Mouse (Mus musculus): ENCODE measurements around the gene Wnt3a.

DNA sequence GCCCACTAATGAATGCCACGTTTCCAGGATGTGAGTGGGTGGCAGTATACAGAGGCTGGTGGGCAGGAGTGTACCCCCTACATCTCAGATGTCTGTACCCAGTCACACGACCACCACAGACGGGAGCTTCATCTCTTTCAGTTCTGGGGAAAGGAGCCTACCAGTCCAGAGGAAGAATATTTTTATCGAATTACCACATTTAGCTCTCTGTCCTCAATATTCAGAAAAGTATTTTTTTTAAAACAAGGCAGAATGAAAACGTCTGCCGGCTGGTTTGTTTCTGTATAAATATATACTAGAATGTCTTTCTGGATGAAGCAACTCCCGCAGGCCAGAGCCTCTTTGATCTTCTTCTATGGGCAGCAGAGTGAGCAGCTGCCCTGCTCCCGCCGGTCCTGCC lies 42.4 kb upstream of the Wnt3a start:
- TF ChIP-seq CTCF (IDR thresholded peaks at IDR 0.05; ENCODE audit: control insufficient read depth, insufficient read depth, insufficient read length) (no peak), USF1 (IDR thresholded peaks at IDR 0.05; ENCODE audit: low read depth) (no peak), FOSL1 (IDR thresholded peaks at IDR 0.05; ENCODE audit: insufficient read depth, low read length, poor library complexity, severe bottlenecking) (no peak), MYOD1 (IDR thresholded peaks at IDR 0.05; ENCODE audit: control insufficient read depth, insufficient read length, low read depth) (no peak), CEBPB (IDR thresholded peaks at IDR 0.05; ENCODE audit: low read depth) (no peak), MAX (IDR thresholded peaks at IDR 0.05) (no peak)

All from C2C12 (cell line).